Mouse (Mus musculus) myocyte (in vitro differentiated cells): ENCODE results near the gene Nuak2.

Experiments
- MYOG ChIP-seq, 3 experiments: IDR thresholded peaks; one replicate each; pipeline ENCODE4 v1.6.1; 2011; ENCODE audit warnings: control low read depth in 2 of 3, low read depth in 2 of 3, mild to moderate bottlenecking in 2 of 3; ENCODE audit not compliant: insufficient read length in 2 of 3, control insufficient read depth in 1 of 3, insufficient read depth in 1 of 3
- POLR2AphosphoS2 ChIP-seq: IDR thresholded peaks from one replicate; pipeline ENCODE4 v1.6.1; 2011; ENCODE audit warnings: low read depth, control low read depth; ENCODE audit not compliant: insufficient read length

GRCm38 (mm10) chr1:132351058-132351457 lies 35.1 kb downstream of the Nuak2 start:
- TF ChIP-seq POLR2AphosphoS2: no peak
- no peak for TF ChIP-seq MYOG (IDR thresholded peaks at IDR 0.05; ENCODE audit: control insufficient read depth in 1 of 3, insufficient read depth in 1 of 3, insufficient read length in 2 of 3, low read depth in 2 of 3)
